Mouse (Mus musculus) stomach, postnatal 0 days (tissue): ENCODE measurements at regions not wholly inside any gene's neighbourhood (a gene's known extent, or its start where the extent isn't known, plus 50 kb on each side); places are given as distances from the start of the nearest gene placed in this dataset.

ENCODE experiments used
- ATAC-seq: fragments of 200-750 bp; cut with Nextera tagmentation; 2 replicates; pipeline ENCODE4 v1.8.0; 2017; ENCODE audit not compliant: low FRiP score, low TSS enrichment
- DNase-seq: peaks from one replicate; pipeline ENCODE4 v3.0.0-alpha.2; 2016; ENCODE audit warnings: low spot score
- H3K27ac ChIP-seq: fragments of 300-500 bp; sonication (generic); replicated peaks from 2 replicates; pipeline ENCODE4 v1.5.1; 2014; ENCODE audit warnings: mild to moderate bottlenecking, control low read depth
- H3K27me3 ChIP-seq: fragments of 300-500 bp; sonication (generic); 2 replicates; pipeline ENCODE4 v1.6.1; 2014; ENCODE audit warnings: low read length; ENCODE audit not compliant: control insufficient read depth, insufficient read depth
- H3K36me3 ChIP-seq: fragments of 300-500 bp; sonication (generic); 2 replicates; pipeline ENCODE4 v1.6.1; 2014; ENCODE audit warnings: low read length, mixed read lengths; ENCODE audit not compliant: control insufficient read depth, insufficient read depth
- H3K4me1 ChIP-seq: fragments of 300-500 bp; sonication (generic); replicated peaks from 2 replicates; pipeline ENCODE4 v1.6.1; 2014; ENCODE audit warnings: antibody characterized with exemption; ENCODE audit not compliant: control insufficient read depth, insufficient read depth
- H3K4me2 ChIP-seq: fragments of 300-500 bp; sonication (generic); replicated peaks from 2 replicates; pipeline ENCODE4 v1.6.1; 2014; ENCODE audit warnings: low read depth, mild to moderate bottlenecking, control low read depth, moderate library complexity
- H3K4me3 ChIP-seq: fragments of 300-500 bp; sonication (generic); 2 replicates; pipeline ENCODE4 v1.5.1; 2014; ENCODE audit warnings: low read depth, low read length, control low read depth
- H3K9ac ChIP-seq: fragments of 300-500 bp; sonication (generic); 2 replicates; pipeline ENCODE4 v1.6.1; 2014; ENCODE audit warnings: mild to moderate bottlenecking, low read length, control low read depth, mixed read lengths
- H3K9me3 ChIP-seq: fragments of 300-500 bp; sonication (generic); 2 replicates; pipeline ENCODE4 v1.6.1; 2016; ENCODE audit warnings: low read length; ENCODE audit not compliant: control insufficient read depth
- CTCF ChIP-seq: IDR thresholded peaks from 2 replicates; pipeline ENCODE4 v1.5.1; 2016; ENCODE audit warnings: antibody characterized with exemption, low read depth, mild to moderate bottlenecking, moderate library complexity
- EP300 ChIP-seq: optimal IDR thresholded peaks from 2 replicates; pipeline ENCODE3; 2016; ENCODE audit warnings: antibody characterized with exemption
- whole genome bisulfite sequencing: fragments of 180-500 bp; shearing (Covaris S2); extraction: QIAGEN DNeasy Blood & Tissue Kit; methylation state at CpG from one replicate; pipeline ENCODE4 v1.1.7; 2014; 5-methylcytosine and 5-hydroxymethylcytosine counted together

DNA sequence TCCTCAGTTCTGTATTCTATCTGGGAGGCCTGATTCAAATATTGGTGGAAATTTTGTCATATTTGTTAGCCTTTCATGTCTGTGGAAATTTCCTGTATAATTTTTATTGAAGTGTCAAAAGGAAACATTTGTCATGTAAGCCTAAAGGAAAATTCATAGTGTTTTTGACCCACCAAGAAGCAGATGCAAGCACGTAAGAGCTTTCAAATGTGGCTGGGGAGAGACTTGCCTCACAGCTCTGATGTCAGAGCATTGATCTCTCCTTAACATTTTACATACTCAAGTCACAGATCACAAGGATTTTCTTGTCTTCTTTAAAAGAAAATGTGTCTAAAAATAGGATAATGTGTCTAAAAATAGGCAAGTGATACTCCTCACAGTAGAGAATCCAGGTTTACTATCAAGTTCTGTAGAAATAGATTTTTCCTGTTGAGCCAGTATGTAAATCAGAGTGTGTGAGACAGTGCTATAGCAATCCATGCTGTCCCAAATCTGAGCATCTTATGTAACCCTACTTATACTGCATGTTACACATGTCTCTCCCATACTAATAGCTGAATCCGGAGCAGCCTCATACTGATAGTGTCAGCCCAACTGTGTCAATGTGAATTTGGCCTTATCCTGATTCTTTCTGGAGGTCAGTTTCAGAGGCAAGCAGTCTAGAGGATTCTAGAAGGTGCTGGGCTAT lies 110.0 kb upstream of the Runx1 start:
- Histone ChIP-seq H3K27ac (no peak overlapping the region), H3K9ac (no peak overlapping the region), H3K4me3 (no peak overlapping the region), H3K27me3 (no peaks in the 10 kb centered on the region), H3K4me2 (no peak overlapping the region), H3K36me3 (no peaks in the 10 kb centered on the region), H3K9me3 (no peaks in the 10 kb centered on the region), H3K4me1 (no peaks in the 10 kb centered on the region)
- no peak for DNase-seq
- no peak for ATAC-seq
- WGBS, result 81% methylated on average over 2 of the region's 2 CpGs
- TF ChIP-seq CTCF (no peak), EP300 (no peak)

GRCm38 (mm10) chr16:92930103-92930502 lies 104.2 kb upstream of the Runx1 start:
- Histone ChIP-seq H3K9ac (no peak overlapping the region), H3K27ac (no peak overlapping the region), H3K9me3 (no peaks in the 10 kb centered on the region), H3K27me3 (no peaks in the 10 kb centered on the region), H3K4me1 (no peaks in the 10 kb centered on the region), H3K4me2 (no peak overlapping the region), H3K36me3 (no peaks in the 10 kb centered on the region), H3K4me3 (no peak overlapping the region)
- ATAC-seq (no peak), DNase-seq (no peak)
- WGBS, result 58% methylated on average over 4 of the region's 4 CpGs
- no peak for TF ChIP-seq CTCF
- TF ChIP-seq EP300, result no peak

DNA sequence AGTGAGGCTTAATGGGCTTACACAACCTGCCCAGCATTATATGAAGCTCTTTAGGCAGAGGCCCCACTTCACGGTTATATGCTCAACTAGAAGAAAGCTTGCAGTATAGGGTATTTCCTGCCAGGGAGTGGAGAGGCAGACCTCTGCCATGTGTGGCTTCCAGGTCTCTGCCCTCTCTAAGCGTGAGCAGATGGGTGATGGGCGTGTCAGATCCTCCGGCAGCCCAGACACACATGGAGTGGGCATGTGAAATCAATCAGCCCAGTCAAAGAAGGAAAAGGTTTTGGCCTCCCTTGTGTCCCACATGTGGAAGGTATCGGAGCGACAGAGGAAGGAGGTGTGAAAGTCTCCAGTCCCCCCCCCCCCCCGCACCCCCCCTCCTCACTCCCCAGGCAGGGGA lies 102.3 kb upstream of the Runx1 start:
- Histone ChIP-seq H3K4me2 (no peak overlapping the region), H3K36me3 (no peaks in the 10 kb centered on the region), H3K4me1 (no peaks in the 10 kb centered on the region), H3K27ac (no peak overlapping the region), H3K27me3 (no peaks in the 10 kb centered on the region), H3K9me3 (no peaks in the 10 kb centered on the region), H3K9ac (no peak overlapping the region), H3K4me3 (no peak overlapping the region)
- ATAC-seq (no peak), DNase-seq (no peak)
- 61% methylated on average over 6 of the region's 7 CpGs for WGBS
- TF ChIP-seq CTCF (no peak), EP300 (no peak)

DNA sequence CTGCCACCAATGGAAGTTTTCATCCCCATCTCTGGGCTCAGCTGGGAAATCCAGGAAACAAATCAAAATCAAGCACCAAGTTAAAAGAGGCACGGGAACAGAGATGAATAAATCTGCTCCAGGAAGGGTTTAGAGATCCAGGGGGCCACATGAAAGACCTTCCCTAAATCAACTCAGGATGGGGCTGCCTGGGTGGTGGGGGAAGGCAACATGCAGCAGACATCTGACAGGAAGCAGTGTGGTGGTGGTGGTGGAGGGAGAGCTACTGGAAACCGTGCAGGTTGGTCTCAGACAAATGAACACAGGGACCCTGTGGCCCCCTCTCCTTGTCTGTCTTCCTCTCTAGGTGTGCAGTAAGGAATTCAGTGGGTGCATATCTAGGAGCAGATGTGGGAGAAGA lies 101.7 kb upstream of the Runx1 start:
- no peak for TF ChIP-seq EP300

GRCm38 (mm10) chr16:92926853-92927252 lies 100.9 kb upstream of the Runx1 start:
- Histone ChIP-seq H3K9me3 (no peaks in the 10 kb centered on the region), H3K27ac (no peak overlapping the region), H3K4me3 (no peak overlapping the region), H3K4me1 (no peaks in the 10 kb centered on the region), H3K27me3 (no peaks in the 10 kb centered on the region), H3K9ac (no peak overlapping the region), H3K4me2 (no peak overlapping the region), H3K36me3 (no peaks in the 10 kb centered on the region)
- WGBS, result 86% methylated on average over 5 of the region's 5 CpGs
- ATAC-seq (no peak), DNase-seq (no peak)
- TF ChIP-seq EP300, result no peak
- no peak for TF ChIP-seq CTCF

More for the DNA sequence above, 101.7 kb upstream of the Runx1 start:
- Histone ChIP-seq H3K27me3 (no peaks in the 10 kb centered on the region), H3K4me2 (no peak overlapping the region), H3K27ac (no peak overlapping the region), H3K9ac (no peak overlapping the region), H3K4me1 (no peaks in the 10 kb centered on the region), H3K36me3 (no peaks in the 10 kb centered on the region), H3K9me3 (no peaks in the 10 kb centered on the region), H3K4me3 (no peak overlapping the region)
- WGBS, result 34% methylated on average over 2 of the region's 2 CpGs
- ATAC-seq (no peak), DNase-seq (no peak)

DNA sequence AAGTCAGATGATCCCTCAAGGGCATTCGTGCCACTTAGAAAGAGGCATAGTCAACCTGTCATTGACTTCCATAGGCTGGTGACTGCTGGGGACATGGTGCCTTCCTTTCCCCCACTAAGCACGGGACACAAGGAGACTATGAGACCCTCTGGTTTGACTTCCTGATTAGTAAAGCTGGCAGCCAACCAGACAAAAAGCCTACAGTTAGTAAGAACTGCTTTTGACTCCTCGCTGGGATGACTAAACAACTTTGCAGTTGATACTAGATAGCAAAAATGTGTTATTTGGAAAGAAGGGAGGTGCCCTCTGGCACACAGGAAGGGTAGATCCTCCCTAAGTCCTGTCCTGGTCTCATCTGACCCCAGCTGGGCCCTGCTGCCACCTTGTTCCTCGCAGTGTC lies 95.0 kb upstream of the Runx1 start:
- H3K27me3 ChIP-seq, result no peaks in the 10 kb centered on the region
- no peaks in the 10 kb centered on the region for H3K9me3 ChIP-seq
- 79% methylated on average over 4 of the region's 4 CpGs for WGBS
- no peak overlapping the region for H3K9ac ChIP-seq
- TF ChIP-seq CTCF (no peak), EP300 (no peak)
- no peak overlapping the region for H3K27ac ChIP-seq
- no peak overlapping the region for H3K4me3 ChIP-seq
- no peak overlapping the region for H3K4me2 ChIP-seq
- ATAC-seq (no peak), DNase-seq (no peak)
- no peaks in the 10 kb centered on the region for H3K36me3 ChIP-seq
- no peaks in the 10 kb centered on the region for H3K4me1 ChIP-seq
